Mouse (Mus musculus) mouse trophoblast stem cell (cell line): ENCODE measurements around the gene Wnk1.

Experiments
- in situ Hi-C, 2 experiments: fragments of 300-500 bp; cut with MseI, MboI; formaldehyde crosslinking; loops; 2 replicates in 1 of 2; 3 replicates in 1 of 2; pipeline ENCODE4 v1.15.1; 2025

Wnk1 gene

GRCm38 (mm10) chr6:120042632-120043220 lies 4.3 kb upstream of the Wnk1 start:
- in situ Hi-C loops = loop anchor here in 1 of 2 experiments (10.0 kb wide), 1 partner anchor 132 kb away; no protein-coding TSS in a partner anchor

GRCm38 (mm10) chr6:120040557-120040857 lies 2.0 kb upstream of the Wnk1 start:
- in situ Hi-C loops = loop anchor here in 1 of 2 experiments (10.0 kb wide), 1 partner anchor 134 kb away; no protein-coding TSS in a partner anchor

- in situ Hi-C loops = loop anchor here (5.0 to 10.0 kb wide), 2 partner anchors 135 to 152 kb away; no protein-coding TSS in a partner anchor
Observed at GRCm38 (mm10) chr6:120039668-120040556, 1.4 kb upstream of the Wnk1 start.

- in situ Hi-C loops = loop anchor here (5.0 kb wide), 1 partner anchor 153 kb away; no protein-coding TSS in a partner anchor
Observed at GRCm38 (mm10) chr6:120039256-120039563, 738 bp upstream of the Wnk1 start.

- in situ Hi-C loops = loop anchor here (5.0 kb wide), 1 partner anchor 154 kb away; no protein-coding TSS in a partner anchor
Observed at GRCm38 (mm10) chr6:120037636-120038365, 671 bp downstream of the Wnk1 start.

GRCm38 (mm10) chr6:120037004-120037635 lies 1.4 kb downstream of the Wnk1 start:
- in situ Hi-C loops = loop anchor here (5.0 kb wide), 1 partner anchor 155 kb away; no protein-coding TSS in a partner anchor

- in situ Hi-C loops = no loop called here
Observed at GRCm38 (mm10) chr6:120024577-120024976, 13.9 kb downstream of the Wnk1 start.

GRCm38 (mm10) chr6:120023746-120024145 lies 14.7 kb downstream of the Wnk1 start:
- in situ Hi-C loops = no loop called here

GRCm38 (mm10) chr6:120022042-120022441 lies 16.4 kb downstream of the Wnk1 start:
- in situ Hi-C loops = no loop called here

GRCm38 (mm10) chr6:120019697-120020096 lies 18.8 kb downstream of the Wnk1 start:
- in situ Hi-C loops = no loop called here

- in situ Hi-C loops = no loop called here
Observed at GRCm38 (mm10) chr6:120013125-120013524, 25.3 kb downstream of the Wnk1 start.

GRCm38 (mm10) chr6:120011440-120011839 lies 27.0 kb downstream of the Wnk1 start:
- in situ Hi-C loops = no loop called here

- in situ Hi-C loops = no loop called here
Observed at GRCm38 (mm10) chr6:120011001-120011400, 27.5 kb downstream of the Wnk1 start.

GRCm38 (mm10) chr6:120010535-120010934 lies 27.9 kb downstream of the Wnk1 start:
- in situ Hi-C loops = no loop called here

- in situ Hi-C loops = loop anchor here in 1 of 2 experiments (10.0 kb wide), 1 partner anchor 193 kb away; no protein-coding TSS in a partner anchor
Observed at GRCm38 (mm10) chr6:120001718-120002117, 36.8 kb downstream of the Wnk1 start.

- in situ Hi-C loops = no loop called here
Observed at GRCm38 (mm10) chr6:119996480-119996879, 42.0 kb downstream of the Wnk1 start.

GRCm38 (mm10) chr6:119924235-119925005 lies 114.1 kb downstream of the Wnk1 start:
- in situ Hi-C loops = loop anchor here in 1 of 2 experiments (25.0 kb wide), 1 partner anchor 437 kb away; the partner anchor contains the start of gene Fbxl14

GRCm38 (mm10) chr6:119922544-119922943 lies 115.9 kb downstream of the Wnk1 start:
- in situ Hi-C loops = loop anchor here in 1 of 2 experiments (25.0 kb wide), 1 partner anchor 435 kb away; the partner anchor contains the start of gene Fbxl14

- in situ Hi-C loops = loop anchor here in 1 of 2 experiments (25.0 kb wide), 1 partner anchor 435 kb away; the partner anchor contains the start of gene Fbxl14
Observed at GRCm38 (mm10) chr6:119922136-119922535, 116.3 kb downstream of the Wnk1 start.

- in situ Hi-C loops = loop anchor here in 1 of 2 experiments (25.0 kb wide), 1 partner anchor 431 kb away; the partner anchor contains the start of gene Fbxl14
Observed at GRCm38 (mm10) chr6:119918561-119919181, 119.8 kb downstream of the Wnk1 start.
